Mouse (Mus musculus) ES-CJ7 (cell line): ENCODE measurements around the gene Sspn.

Source experiments
- DNase-seq: peaks from one replicate; pipeline ENCODE4 v3.0.0; 2011; ENCODE audit warnings: low read depth, low spot score

The Sspn gene

DNA sequence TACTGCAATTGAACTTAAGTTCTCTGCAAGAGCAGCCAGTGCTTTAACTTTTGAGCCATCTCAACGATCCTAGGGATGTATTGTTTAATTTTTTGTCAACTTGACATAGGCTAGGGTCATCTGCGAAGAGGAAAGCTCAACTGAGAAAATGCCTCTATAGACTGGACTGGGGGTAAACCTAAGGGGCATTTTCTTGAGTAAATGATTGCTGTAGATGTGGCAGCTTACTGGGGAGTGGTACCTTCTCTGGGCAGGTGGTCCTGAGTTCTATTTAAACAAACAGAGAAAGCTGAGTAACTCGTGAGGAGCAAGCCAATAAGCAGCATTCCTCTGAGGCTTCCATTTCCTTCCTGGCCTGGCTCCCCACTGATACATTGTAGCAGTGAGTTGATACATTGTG lies at the start of gene Sspn:
Sspn (plus strand) TSS at position 301 of the 400 bp plus-strand sequence.
- no peak for DNase-seq

DNA sequence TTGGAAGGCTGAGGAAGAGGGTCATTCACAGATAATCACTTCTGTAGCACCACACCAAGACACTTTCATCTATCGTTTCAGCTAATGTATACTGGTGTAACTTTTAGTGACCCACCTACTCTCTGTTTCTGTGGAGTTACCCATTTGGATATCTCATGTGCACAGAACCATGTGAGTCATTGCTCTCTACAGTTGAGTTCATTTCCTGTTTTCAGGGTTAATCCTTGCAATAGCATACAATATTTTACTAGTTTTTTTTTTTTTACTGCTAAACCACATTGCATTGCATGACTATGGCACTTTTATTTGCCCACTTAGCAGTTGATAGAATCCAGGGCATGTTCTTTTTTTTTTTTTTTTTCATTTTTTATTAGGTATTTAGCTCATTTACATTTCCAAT lies 48.4 kb upstream of the Sspn start:
- no peak for DNase-seq

DNA sequence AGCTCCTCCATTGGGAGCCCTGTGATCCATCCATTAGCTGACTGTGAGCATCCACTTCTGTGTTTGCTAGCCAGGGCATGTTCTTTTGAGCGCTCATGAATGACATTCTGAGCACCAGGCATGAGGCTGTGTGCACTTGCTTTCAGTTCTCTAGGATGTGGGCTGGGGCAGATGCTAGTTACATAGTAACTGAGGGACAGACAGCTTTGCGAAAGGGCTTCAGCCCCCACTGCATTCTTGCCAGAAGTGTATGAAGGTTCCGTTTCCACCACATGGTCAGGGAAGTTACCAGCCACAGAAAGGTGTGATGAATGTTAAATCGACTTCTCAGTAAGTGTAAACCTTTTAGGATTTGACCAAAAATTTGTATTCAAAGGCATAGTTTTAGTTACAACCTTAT lies 47.8 kb upstream of the Sspn start:
- no peak for DNase-seq

DNA sequence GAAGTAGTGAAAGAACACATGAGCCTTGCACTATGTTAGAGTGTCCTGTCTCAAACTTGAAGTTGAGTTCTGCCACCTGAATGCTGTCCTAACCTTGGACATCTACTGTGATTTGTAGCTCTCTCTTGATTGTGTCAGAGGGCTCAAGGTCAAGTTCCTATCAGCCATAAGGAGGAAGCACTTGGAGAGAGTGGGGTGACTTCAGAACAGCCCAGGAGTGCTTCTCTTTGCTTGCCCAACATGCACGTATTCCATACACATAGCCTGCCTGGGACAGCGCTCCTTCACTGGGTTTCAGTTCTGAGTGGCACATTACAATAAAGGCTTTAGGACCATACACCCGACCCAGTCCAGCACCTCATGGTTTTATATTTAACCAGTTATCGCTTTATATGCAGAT lies 46.4 kb upstream of the Sspn start:
- no peak for DNase-seq

DNA sequence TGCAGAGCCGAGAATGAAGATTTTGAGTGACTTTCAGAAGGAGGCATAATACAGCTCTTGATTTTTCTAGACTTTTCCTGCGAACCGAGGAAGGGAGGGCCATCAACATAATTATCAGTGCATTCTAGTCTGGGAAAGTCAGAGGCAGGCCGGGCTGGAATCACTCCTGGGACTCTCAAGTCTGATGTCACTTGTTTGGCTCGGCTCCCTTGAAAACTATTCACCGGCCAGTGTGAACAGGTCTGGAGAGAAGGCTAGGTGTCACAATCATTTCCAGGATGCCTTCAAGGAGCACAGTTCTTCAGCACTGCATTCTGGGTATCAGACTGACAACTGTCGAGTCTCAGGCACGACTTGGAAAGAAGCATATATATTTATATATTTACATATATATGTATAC lies 45.2 kb upstream of the Sspn start:
- no peak for DNase-seq

DNA sequence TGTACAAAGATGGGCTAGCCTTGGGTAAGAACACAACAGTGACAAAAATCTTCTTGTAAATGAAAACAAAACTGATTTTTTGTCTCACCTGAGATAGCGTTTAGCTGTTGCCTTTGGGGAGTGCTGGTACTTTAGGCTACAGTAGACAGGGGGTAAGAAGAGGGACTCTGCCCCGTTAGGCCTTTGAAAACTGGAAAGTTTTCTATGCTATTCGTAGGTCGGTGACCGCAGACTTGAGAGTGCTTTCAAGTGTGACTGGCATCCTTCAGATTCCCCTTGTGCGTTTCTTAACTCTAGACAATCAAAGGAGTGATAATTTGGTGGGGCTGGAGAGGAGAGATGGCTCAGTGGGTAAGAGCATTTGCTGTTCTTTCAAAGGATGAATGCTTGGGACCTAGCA lies 43.7 kb upstream of the Sspn start:
- no peak for DNase-seq

DNA sequence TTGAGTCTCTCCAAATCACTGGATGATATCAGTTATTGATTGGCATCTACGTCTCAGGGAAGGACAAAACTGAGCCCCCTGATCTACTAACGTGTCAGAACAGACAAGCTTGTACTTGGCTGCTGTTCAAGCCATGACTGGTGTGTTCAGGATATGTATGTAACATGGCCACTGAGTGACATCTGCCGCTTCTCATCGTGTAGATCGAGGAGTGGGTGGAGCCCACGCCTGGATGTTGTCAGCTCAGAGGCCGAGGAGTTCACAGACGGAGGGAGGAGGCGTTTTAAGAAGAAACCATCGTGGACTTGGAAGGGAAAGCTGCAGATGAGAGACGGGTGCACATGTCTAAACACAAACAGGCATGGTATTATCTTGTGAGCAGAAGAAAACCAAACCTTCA lies 39.5 kb upstream of the Sspn start:
- DNase-seq: no peak

DNA sequence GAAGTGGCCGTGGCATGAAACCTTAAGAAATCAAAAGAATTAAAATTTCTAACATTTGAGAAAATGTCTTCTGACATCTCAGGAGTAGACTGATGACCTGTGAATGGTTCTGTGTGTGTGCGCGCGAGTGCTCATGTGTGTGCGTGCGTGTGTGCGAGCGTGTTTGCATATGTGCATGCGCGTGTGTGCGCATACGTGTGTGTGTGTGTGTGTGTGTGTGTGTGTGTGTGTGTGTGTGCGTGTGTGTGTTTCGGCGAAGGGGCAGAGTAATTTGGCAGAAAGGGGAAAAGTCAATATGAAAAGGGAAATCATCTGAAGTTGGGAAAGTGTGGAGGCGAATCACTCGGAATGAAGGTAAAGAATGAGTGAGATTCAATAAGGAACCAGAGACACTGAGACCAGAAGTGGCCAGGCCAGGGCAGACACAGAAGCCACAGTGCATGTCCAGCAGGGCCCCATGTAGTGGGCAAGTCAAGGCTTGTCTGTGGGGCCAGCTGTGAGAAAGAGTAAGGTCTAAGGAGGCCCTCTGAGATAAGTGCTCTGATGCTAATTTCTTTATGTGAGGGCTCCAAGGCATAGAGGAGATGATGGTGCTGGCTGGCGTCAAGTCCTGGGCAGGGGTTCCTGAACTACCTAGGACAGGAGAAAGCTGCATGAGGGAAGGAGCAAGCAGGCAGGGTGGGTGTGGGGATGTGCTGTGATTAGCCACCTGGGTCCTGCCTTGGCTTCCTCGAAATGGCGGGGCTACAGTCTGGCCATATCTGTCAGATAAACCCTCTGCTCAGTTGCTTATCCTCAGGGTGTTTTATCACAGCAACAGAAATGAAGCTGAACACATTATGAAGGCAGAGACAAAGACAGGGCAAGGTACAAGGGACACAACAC lies 38.8 kb upstream of the Sspn start:
- DNase-seq: no peak

DNA sequence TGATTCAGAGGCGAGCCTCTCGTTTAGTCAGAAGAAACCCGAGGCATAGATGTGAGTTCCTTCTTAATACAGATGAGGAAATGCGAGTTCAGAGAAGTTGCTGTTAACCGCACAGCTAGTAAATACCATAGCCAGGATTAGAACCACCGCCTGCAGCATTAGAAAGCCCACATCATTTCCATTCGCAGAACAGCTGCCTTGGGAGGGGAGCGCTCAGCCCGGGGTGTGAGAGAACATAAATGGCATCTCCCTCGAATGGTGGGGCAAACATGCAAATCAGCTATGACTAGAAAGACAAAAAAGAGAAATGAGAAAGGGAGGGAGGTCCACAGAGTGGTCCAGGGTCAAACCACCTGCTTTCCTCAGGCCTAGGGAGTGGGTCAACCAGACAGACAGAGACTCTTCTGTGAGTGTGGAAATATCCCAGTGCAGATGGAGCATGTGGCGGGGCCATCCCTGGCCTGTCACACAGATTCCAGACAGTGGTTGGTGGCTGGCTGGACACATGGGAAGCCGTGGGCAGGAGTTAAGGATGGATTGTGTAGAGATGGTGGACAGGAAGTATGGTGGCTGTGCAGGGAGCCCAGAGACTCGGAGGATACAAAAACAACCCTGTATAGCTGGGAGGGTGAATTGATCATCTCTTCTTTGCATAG lies 37.9 kb upstream of the Sspn start:
- DNase-seq: no peak

DNA sequence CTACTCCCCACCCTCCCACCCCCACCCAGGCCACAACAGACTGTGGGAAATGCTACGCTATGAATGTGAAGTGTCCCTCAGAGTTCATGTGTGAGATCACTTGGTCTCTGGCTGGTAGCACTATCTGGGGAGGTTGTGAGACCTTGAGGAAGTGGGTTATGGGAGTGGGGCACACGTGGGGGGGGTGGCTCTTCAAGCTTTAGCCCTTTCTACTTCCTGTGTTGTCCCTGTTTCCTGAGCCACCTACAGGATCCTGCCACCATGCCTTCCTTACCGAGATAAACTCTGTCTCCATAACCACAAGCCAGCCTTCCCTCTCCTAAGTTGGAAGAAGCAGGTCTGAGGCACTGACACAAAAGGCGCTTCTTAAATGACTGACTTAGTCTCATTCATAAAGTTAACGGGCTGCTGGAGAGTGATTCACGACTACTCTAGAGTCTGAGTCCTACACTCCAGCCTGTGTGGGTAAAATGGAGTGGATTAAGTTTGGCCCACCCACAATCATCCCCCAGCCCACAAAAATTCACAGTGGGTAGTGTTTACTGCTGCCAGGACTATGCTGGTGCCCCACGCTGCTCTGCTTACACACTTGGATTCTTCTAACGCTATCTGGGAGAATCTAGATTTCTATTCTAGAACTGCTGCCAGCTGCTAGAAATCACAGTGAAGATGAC lies 36.6 kb upstream of the Sspn start:
- DNase-seq: no peak

DNA sequence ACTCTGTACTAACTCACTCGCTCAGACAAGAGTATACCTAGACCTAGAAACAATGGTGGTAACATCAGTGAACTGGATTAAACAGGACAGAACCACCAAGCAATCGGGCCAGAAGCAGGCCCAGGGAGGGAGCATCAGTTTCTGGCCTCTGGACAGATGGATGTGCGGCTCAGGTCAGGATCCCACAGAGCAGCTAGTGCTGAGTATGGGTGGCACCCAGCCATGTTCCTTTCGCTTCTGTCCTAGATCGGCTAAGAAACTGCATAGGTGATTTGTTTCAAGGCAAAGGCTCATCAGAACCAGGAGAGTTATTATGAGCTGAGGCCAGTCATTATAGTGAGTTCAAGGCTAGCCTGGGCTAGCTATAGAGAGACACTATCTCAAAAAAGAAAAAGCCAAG lies 27.3 kb upstream of the Sspn start:
- no peak for DNase-seq

DNA sequence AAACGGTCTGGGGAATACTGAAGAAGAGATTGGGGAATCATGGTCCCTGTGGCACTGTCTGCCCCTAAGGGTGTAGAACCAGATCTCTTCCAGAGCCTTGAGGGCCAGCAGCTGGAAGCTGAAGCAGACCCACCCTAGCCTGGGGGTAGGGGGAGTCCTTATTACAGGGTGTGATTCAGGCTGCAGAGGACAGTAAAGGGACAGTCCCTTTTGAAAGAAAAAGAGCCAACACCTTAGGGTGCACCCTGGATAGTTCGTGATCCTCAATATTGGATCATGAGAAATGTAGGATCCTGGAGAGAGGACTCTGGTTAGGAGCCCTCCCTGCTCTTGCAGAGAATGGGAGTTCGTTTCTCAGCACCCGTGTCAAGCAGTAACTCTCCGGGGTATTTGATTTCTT lies 26.8 kb upstream of the Sspn start:
- no peak for DNase-seq

DNA sequence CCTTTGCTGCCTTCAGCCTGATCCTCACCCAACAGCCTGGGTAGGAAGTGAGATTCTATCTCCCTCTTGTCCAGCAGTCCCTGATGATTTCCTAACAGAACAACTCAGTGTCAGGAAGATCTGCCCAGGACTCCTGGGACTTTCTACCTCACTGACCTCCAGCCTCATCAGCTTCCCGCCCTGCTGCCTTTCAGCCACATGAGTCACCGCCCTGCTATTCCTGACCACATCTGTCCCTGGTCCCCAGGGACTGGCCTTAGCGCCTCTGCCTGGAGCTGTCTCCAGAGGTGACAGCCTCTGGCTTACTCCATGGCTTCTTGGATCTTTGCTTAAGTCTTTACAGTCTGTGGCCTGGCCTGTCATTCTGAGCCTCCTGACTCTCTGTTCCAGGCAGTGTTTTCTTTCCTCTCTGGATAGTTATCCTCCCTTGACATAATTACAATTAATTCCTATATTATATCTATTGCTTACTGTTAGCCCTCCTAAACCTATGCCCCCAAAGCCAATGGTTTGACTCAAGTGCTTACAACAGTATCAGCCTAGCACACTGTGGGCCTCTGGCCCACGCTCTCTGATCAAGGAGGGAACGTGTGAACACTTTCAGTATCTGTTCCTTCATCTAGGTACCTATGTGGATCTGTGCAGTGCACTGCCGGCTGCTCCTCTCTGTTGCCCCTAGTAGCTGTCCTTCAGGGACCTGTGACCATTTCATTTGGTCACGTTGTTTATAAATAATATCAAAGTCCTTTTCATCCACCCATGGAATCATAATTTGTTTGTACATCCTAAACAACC lies 25.1 kb upstream of the Sspn start:
- DNase-seq: no peak

DNA sequence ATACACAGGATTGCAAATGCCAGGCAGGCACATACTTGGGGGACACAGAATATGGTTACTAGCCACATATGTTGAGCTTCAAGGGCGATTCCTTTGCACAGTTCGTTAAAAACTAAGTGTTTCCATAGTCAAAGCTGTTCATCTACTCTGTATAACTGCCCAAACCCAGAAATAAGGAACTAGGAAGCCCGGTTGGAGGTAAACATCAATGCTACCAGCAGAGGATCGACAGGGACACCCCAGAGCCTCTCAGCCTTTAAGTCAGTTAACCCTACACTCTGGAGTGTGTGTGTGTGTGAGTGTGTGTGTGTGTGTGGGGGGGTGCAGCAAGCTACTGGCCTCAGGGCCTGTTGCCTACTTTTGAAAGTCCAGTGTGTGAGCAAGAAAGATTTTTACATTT lies 21.5 kb upstream of the Sspn start:
- DNase-seq: no peak

DNA sequence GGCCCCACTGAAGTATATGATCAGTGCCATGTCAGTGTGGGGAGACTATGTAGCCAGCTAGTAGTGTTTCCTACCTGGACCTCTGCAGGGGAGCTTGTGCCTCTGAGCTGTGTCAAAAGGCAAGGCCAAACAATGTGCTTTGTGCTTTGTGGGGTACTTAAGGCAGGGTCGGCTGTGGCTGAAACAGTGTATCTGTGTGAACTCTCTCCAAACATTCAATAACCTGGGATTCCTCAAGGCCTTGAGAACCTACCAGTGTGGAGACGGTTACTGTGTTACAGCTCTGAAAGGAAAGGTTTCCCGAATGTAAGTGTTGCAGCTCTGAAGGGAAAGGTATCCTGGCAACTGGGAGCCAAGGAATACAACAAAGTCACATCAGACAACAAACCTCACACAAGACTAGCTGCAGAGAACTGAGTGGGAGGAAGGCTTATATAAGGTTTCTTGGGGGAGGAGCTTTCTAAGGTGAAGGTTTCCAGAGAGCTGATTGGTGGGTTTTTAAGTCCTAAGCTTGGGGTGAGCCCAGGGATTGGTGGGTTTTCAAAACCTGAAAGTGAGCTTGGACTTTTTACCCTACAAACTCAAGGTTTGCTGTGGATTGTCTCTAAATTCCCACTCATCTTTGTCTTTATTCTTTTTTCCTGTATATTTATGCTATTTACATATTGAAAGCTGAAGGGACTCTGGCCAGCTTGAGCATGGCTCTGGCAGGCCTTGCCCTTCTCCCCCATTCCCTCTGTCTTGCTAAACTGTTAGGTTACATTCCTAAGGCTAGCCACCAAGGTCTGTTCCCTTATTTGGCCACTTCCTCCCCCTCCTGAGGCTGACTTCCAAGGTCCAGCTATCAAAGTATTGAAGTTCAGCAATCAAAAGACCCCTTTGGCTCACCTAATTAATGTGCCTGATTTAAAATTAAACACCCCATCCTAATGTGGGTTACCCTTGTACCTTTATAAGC lies 20.7 kb upstream of the Sspn start:
- no peak for DNase-seq

DNA sequence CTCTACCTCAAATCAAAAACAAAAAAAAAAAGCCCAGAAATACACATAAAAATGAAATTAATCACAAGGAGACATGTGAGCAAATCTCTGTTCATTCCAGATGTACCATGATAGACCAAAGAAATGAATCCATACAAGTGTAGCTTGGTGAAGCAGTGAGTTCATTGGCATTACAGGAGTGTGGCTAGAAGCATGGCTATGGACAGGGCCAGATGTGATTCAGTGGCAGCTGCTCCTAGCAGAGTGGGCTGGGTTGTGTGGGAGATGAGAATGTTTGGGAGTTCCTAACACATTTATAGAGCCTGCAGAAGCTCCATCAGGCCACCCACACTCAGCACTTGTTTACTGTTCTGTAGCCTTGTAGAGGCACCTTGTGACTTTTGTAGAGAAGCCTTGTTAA lies 19.2 kb upstream of the Sspn start:
- DNase-seq: no peak

DNA sequence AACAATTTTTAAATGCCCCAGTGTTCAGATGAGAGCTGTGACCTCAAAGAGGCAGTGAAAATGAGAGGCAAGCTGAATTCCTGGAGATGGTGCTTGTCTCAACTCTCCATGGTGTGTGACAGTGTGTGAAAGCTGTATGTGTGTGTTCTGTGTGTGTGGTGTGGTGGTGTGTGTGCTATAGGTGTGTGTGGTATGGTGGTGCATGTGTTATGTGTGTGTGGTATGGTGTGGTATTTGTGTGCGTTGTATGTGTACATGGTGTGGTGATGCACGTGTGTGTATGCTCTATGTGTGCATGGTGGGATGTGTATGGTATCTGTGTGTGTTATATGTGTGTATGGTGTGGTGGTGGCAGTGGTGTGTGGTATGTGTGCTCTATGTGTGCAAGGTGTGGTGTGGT lies 16.0 kb upstream of the Sspn start:
- DNase-seq: no peak

DNA sequence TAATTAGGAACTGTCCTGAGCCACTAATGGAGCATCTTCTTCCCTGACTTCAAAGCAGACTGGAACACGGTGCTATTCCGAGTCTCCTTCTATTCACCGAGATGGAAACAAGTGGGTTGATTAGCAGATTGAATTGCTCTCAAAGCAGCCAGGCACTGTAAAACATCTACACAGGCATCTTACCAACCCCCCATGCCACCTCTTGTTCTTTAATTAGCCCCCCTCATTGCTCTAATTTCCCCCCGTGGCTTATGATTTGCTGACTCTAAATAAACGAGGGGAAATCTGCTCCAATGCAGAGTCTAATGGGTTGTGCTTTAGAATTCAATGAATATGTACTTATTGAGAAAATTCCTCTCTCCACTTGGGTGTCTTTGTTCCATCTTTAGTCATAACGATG lies 15.0 kb upstream of the Sspn start:
- DNase-seq: no peak

DNA sequence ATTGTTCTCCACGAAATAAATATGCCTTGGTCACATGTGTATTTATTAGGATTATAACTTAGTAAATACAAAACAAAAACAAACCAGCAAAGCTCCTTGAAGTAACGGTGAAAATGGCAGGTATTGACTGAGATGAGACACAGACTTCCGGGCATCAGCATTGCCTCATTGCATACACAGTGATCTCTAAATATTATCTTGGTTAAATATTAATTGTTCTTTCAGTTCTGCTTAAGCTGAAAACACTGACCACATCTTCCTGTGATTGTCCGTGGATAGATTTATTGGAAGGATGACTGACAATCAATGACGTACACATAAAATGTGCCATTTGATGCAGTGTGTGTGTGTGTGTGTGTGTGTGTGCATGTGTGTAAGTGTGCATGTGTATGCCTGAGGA lies 13.2 kb upstream of the Sspn start:
- no peak for DNase-seq

DNA sequence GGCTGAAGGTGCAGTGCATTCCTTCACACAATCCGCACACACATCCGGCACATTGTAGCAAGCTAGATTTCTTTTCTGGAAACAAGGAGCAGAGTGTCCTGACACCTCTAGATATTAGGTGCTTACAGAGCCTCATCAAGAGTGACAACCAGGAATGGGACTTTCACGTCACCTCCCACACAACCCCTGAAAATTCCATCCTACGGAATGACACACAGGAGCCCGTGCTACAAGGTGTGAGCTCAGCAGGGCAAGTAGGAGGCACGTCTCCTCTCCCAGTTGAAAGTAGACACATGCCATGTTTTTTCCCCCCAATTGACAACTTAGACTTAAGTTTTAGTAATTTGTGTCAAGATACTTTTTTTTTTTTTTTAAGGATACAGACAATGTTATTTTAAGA lies 7.8 kb upstream of the Sspn start:
- DNase-seq: no peak
